Mouse (Mus musculus): ENCODE results near the gene Gh. TPM values are rescaled to one million over a fixed set of nuclear protein-coding genes. Genes with fewer than 3 reads are reported as not detected.

The Gh gene
- polyA plus RNA-seq, 1 experiment from 2014 or later = not detected

DNA sequence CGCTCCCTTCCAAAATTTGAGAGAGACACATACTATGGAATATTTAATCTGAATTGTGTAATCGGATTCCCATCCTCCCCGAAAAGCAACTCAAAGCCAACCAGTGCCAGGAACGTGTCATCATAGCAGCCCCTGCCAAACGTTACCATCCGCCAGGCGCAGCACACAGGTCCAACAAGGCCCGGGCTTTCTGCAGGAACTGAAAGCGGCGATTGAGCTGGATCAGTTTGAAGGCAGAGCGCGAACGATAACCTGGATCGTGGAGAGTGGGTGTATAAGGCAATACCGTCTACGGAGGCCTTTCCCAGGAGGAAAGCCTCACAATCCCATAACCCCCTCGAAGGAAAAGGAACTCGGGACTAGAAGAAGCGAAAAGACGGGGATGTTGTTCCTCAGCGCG lies 46.5 kb downstream of the Gh start:
- H3K27me3 ChIP-seq = no peaks in the 10 kb centered on the region
- H3K36me3 ChIP-seq = peaks cover 50% of the 10 kb centered on the region
- H3K9me3 ChIP-seq (replicated peaks) = no peaks in the 10 kb centered on the region
- no peak for ATAC-seq (ENCODE audit: insufficient number of reproducible peaks, low FRiP score, low TSS enrichment, low read depth)
- peak overlapping the region; percentile 70 for H3K9ac ChIP-seq
- WGBS = 3% methylated on average over 22 of the region's 22 CpGs
- H3K27ac ChIP-seq (replicated peaks) = peak overlapping the region; percentile 68
- peaks cover 23% of the 10 kb centered on the region for H3K4me1 ChIP-seq
- H3K4me3 ChIP-seq (replicated peaks) = peak overlapping the region; percentile 81
- peak overlapping the region; percentile 93 for H3K4me2 ChIP-seq (replicated peaks)

DNA sequence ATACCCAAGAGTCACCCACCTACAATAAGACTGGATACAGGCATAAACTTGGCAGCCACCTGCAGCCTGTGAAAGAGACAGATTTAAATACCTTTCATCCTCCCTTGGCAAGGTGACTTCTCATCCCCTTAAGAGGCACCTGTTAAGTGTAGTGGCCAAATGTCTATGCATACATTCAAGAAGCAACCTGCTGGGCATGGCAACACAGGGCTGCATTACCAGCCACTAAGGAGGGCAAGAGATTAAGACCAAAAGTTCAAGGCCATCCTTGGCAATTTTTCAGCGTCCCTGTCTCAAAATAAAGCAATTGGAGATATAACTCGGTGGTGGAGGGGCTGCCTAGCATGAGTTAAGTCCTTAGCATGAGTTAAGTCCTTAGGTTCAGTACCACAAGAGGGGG lies 46.9 kb downstream of the Gh start:
- Histone ChIP-seq H3K4me2 (replicated peaks) (peak overlapping the region; percentile 93), H3K9me3 (replicated peaks) (no peaks in the 10 kb centered on the region), H3K27me3 (no peaks in the 10 kb centered on the region), H3K27ac (replicated peaks) (peak overlapping the region; percentile 68; the same call in 1 of the 2 replicates), H3K4me1 (peaks cover 23% of the 10 kb centered on the region), H3K4me3 (replicated peaks) (peak overlapping the region; percentile 81), H3K9ac (peak overlapping the region; percentile 70), H3K36me3 (peaks cover 54% of the 10 kb centered on the region)
- no peak for ATAC-seq (ENCODE audit: insufficient number of reproducible peaks, low FRiP score, low TSS enrichment, low read depth)
- WGBS = 14% methylated on average over 2 of the region's 2 CpGs

Other genes with a start within 250 kb of the Gh start
- 9.2 and 10.1 TPM in 2 replicates for gene Taco1, start 235.8 kb downstream of the Gh start, polyA plus RNA-seq (2015; fragmentation: Nextera tagmentation; extraction: Ambion mirVana)
- 27.5 and 27.6 TPM in 2 replicates for gene Map3k3, start 217.3 kb downstream of the Gh start, polyA plus RNA-seq (2015; fragmentation: Nextera tagmentation; extraction: Ambion mirVana)
- gene Gm10840, start 141.0 kb downstream of the Gh start, polyA plus RNA-seq (2015; fragmentation: Nextera tagmentation; extraction: Ambion mirVana) = 0.71 TPM in 1 of 2 replicates, not detected in the other
- gene Limd2, start 141.0 kb downstream of the Gh start, polyA plus RNA-seq (2015; fragmentation: Nextera tagmentation; extraction: Ambion mirVana) = 250 and 257 TPM in 2 replicates
- 28.4 and 29.3 TPM in 2 replicates for gene Strada, start 99.7 kb downstream of the Gh start, polyA plus RNA-seq (2015; fragmentation: Nextera tagmentation; extraction: Ambion mirVana)
- gene Ccdc47, start 85.5 kb downstream of the Gh start, polyA plus RNA-seq (2015; fragmentation: Nextera tagmentation; extraction: Ambion mirVana) = 88.9 and 91.8 TPM in 2 replicates
- 71.1 and 77.5 TPM in 2 replicates for gene Ddx42, start 84.9 kb downstream of the Gh start, polyA plus RNA-seq (2015; fragmentation: Nextera tagmentation; extraction: Ambion mirVana)
- 53.7 and 54.7 TPM in 2 replicates for gene Ftsj3, start 45.8 kb downstream of the Gh start, polyA plus RNA-seq (2015; fragmentation: Nextera tagmentation; extraction: Ambion mirVana)
- gene Psmc5, start 45.7 kb downstream of the Gh start, polyA plus RNA-seq (2015; fragmentation: Nextera tagmentation; extraction: Ambion mirVana) = 279 and 291 TPM in 2 replicates
- gene Smarcd2, start 28.9 kb downstream of the Gh start, polyA plus RNA-seq (2015; fragmentation: Nextera tagmentation; extraction: Ambion mirVana) = 120 TPM in 2 replicates
- gene Tcam1, start 25.2 kb downstream of the Gh start, polyA plus RNA-seq (2015; fragmentation: Nextera tagmentation; extraction: Ambion mirVana) = 0.46 and 0.71 TPM in 2 replicates
- 2.3 and 3.4 TPM in 2 replicates for gene Cd79b, start 12.9 kb upstream of the Gh start, polyA plus RNA-seq (2015; fragmentation: Nextera tagmentation; extraction: Ambion mirVana)
- 0.59 and 0.68 TPM in 2 replicates for gene Scn4a, start 51.4 kb upstream of the Gh start, polyA plus RNA-seq (2015; fragmentation: Nextera tagmentation; extraction: Ambion mirVana)
- 2.9 and 4.7 TPM in 2 replicates for gene Prr29, start 63.6 kb upstream of the Gh start, polyA plus RNA-seq (2015; fragmentation: Nextera tagmentation; extraction: Ambion mirVana)
- gene Icam2, start 86.2 kb upstream of the Gh start, polyA plus RNA-seq (2015; fragmentation: Nextera tagmentation; extraction: Ambion mirVana) = 39.4 and 43.2 TPM in 2 replicates
- gene Ern1, start 186.0 kb upstream of the Gh start, polyA plus RNA-seq (2015; fragmentation: Nextera tagmentation; extraction: Ambion mirVana) = 6.2 and 6.3 TPM in 2 replicates

Measured in embryonic facial prominence, embryonic 15.5 days (tissue).